Mouse (Mus musculus): Measurements from ENCODE around the gene Tnpo2. TPM values are rescaled to one million over a fixed set of nuclear protein-coding genes. Genes with fewer than 3 reads are reported as not detected.

Gene Tnpo2
- polyA plus RNA-seq, 1 experiment: 52.0 TPM

- no peak overlapping the region for H3K4me3 ChIP-seq (ENCODE audit: insufficient read depth, poor library complexity, severe bottlenecking)
- H3ac ChIP-seq (ENCODE audit: control insufficient read depth, insufficient read length, low read depth): no peak overlapping the region
- no peaks in the 10 kb centered on the region for H3K36me3 ChIP-seq (ENCODE audit: control insufficient read depth, insufficient read depth)
- peaks cover 6% of the 10 kb centered on the region for H3K27me3 ChIP-seq (ENCODE audit: control insufficient read depth, insufficient read depth, insufficient read length)
- no peak for TF ChIP-seq MYOD1 (IDR thresholded peaks at IDR 0.05; ENCODE audit: control insufficient read depth, insufficient read length, low read depth)
- TF ChIP-seq MAX (IDR thresholded peaks at IDR 0.05): no peak
- TF ChIP-seq CTCF (IDR thresholded peaks at IDR 0.05; ENCODE audit: control insufficient read depth, insufficient read depth, insufficient read length): no peak
- TF ChIP-seq USF1 (IDR thresholded peaks at IDR 0.05; ENCODE audit: low read depth): no peak
- no peaks in the 10 kb centered on the region for H3K79me2 ChIP-seq (ENCODE audit: control insufficient read depth, insufficient read depth)
- H3K79me3 ChIP-seq (ENCODE audit: low read depth): no peaks in the 10 kb centered on the region
Measured at GRCm38 (mm10) chr8:85007686-85008085, 29.0 kb upstream of the Tnpo2 start.

- TF ChIP-seq FOSL1 (IDR thresholded peaks at IDR 0.05; ENCODE audit: insufficient read depth, low read length, poor library complexity, severe bottlenecking) (no peak), CEBPB (IDR thresholded peaks at IDR 0.05; ENCODE audit: low read depth) (no peak), MYOG (IDR thresholded peaks at IDR 0.05; ENCODE audit: control insufficient read depth, extremely low read depth, insufficient read length) (no peak), MAX (IDR thresholded peaks at IDR 0.05) (no peak), USF1 (IDR thresholded peaks at IDR 0.05; ENCODE audit: low read depth) (no peak), MYOD1 (IDR thresholded peaks at IDR 0.05; ENCODE audit: control insufficient read depth, insufficient read length, low read depth) (no peak), CTCF (IDR thresholded peaks at IDR 0.05; ENCODE audit: control insufficient read depth, insufficient read depth, insufficient read length) (no peak)
- Histone ChIP-seq H3ac (ENCODE audit: control insufficient read depth, insufficient read length, low read depth) (no peak overlapping the region), H3K79me2 (ENCODE audit: control insufficient read depth, insufficient read depth) (no peaks in the 10 kb centered on the region), H3K27me3 (ENCODE audit: control insufficient read depth, insufficient read depth, insufficient read length) (peaks cover 11% of the 10 kb centered on the region), H3K4me3 (ENCODE audit: insufficient read depth, poor library complexity, severe bottlenecking) (no peak overlapping the region), H3K36me3 (ENCODE audit: control insufficient read depth, insufficient read depth) (no peaks in the 10 kb centered on the region), H3K79me3 (ENCODE audit: low read depth) (no peaks in the 10 kb centered on the region)
Measured at GRCm38 (mm10) chr8:85011242-85011641, 25.5 kb upstream of the Tnpo2 start.

- Histone ChIP-seq H3K79me3 (ENCODE audit: low read depth) (no peaks in the 10 kb centered on the region), H3ac (ENCODE audit: control insufficient read depth, insufficient read length, low read depth) (peak overlapping the region; percentile 12), H3K36me3 (ENCODE audit: control insufficient read depth, insufficient read depth) (peaks cover 1% of the 10 kb centered on the region), H3K4me3 (ENCODE audit: insufficient read depth, poor library complexity, severe bottlenecking) (no peak overlapping the region), H3K79me2 (ENCODE audit: control insufficient read depth, insufficient read depth) (no peaks in the 10 kb centered on the region), H3K27me3 (ENCODE audit: control insufficient read depth, insufficient read depth, insufficient read length) (peaks cover 11% of the 10 kb centered on the region)
- TF ChIP-seq USF1 (IDR thresholded peaks at IDR 0.05; ENCODE audit: low read depth) (no peak), CTCF (IDR thresholded peaks at IDR 0.05; ENCODE audit: control insufficient read depth, insufficient read depth, insufficient read length) (peak; percentile 17)
Measured at GRCm38 (mm10) chr8:85013230-85013840, 23.4 kb upstream of the Tnpo2 start.

GRCm38 (mm10) chr8:85014431-85014830 lies 22.3 kb upstream of the Tnpo2 start, which contains the start of gene Best2:
Gene Best2, minus strand, starts transcription at chr8:85014531.
- Histone ChIP-seq H3K4me3 (ENCODE audit: insufficient read depth, poor library complexity, severe bottlenecking) (no peak within 1 kb of the TSS), H3ac (ENCODE audit: control insufficient read depth, insufficient read length, low read depth) (peak within 1 kb of the TSS; percentile 12), H3K79me2 (ENCODE audit: control insufficient read depth, insufficient read depth) (no peaks in the 10 kb centered on the region), H3K27me3 (ENCODE audit: control insufficient read depth, insufficient read depth, insufficient read length) (peaks cover 11% of the 10 kb centered on the region), H3K36me3 (ENCODE audit: control insufficient read depth, insufficient read depth) (peaks cover 12% of the 10 kb centered on the region), H3K79me3 (ENCODE audit: low read depth) (no peaks in the 10 kb centered on the region)
- TF ChIP-seq USF1 (IDR thresholded peaks at IDR 0.05; ENCODE audit: low read depth): no peak
- no peak for TF ChIP-seq CTCF (IDR thresholded peaks at IDR 0.05; ENCODE audit: control insufficient read depth, insufficient read depth, insufficient read length)
- no peak for TF ChIP-seq MAX (IDR thresholded peaks at IDR 0.05)
- no peak for TF ChIP-seq FOSL1 (IDR thresholded peaks at IDR 0.05; ENCODE audit: insufficient read depth, low read length, poor library complexity, severe bottlenecking)
- no peak for TF ChIP-seq MYOD1 (IDR thresholded peaks at IDR 0.05; ENCODE audit: control insufficient read depth, insufficient read length, low read depth)

- Histone ChIP-seq H3K36me3 (ENCODE audit: control insufficient read depth, insufficient read depth) (peaks cover 15% of the 10 kb centered on the region), H3K4me3 (ENCODE audit: insufficient read depth, poor library complexity, severe bottlenecking) (no peak overlapping the region), H3K79me2 (ENCODE audit: control insufficient read depth, insufficient read depth) (peaks cover 7% of the 10 kb centered on the region), H3K27me3 (ENCODE audit: control insufficient read depth, insufficient read depth, insufficient read length) (peaks cover 5% of the 10 kb centered on the region), H3K79me3 (ENCODE audit: low read depth) (peaks cover 2% of the 10 kb centered on the region), H3ac (ENCODE audit: control insufficient read depth, insufficient read length, low read depth) (no peak overlapping the region)
- TF ChIP-seq CTCF (IDR thresholded peaks at IDR 0.05; ENCODE audit: control insufficient read depth, insufficient read depth, insufficient read length) (no peak), MYOG (IDR thresholded peaks at IDR 0.05; ENCODE audit: control insufficient read depth, extremely low read depth, insufficient read length) (no peak), FOSL1 (IDR thresholded peaks at IDR 0.05; ENCODE audit: insufficient read depth, low read length, poor library complexity, severe bottlenecking) (no peak)
Measured at GRCm38 (mm10) chr8:85016724-85017123, 20.0 kb upstream of the Tnpo2 start.

- no peak for TF ChIP-seq FOSL1 (IDR thresholded peaks at IDR 0.05; ENCODE audit: insufficient read depth, low read length, poor library complexity, severe bottlenecking)
- no peak for TF ChIP-seq MYOG (IDR thresholded peaks at IDR 0.05; ENCODE audit: control insufficient read depth, extremely low read depth, insufficient read length)
- TF ChIP-seq USF1 (IDR thresholded peaks at IDR 0.05; ENCODE audit: low read depth): no peak
- no peak for TF ChIP-seq CTCF (IDR thresholded peaks at IDR 0.05; ENCODE audit: control insufficient read depth, insufficient read depth, insufficient read length)
- no peak for TF ChIP-seq MYOD1 (IDR thresholded peaks at IDR 0.05; ENCODE audit: control insufficient read depth, insufficient read length, low read depth)
- no peak for TF ChIP-seq CEBPB (IDR thresholded peaks at IDR 0.05; ENCODE audit: low read depth)
- no peak for TF ChIP-seq MAX (IDR thresholded peaks at IDR 0.05)
- H3K79me2 ChIP-seq (ENCODE audit: control insufficient read depth, insufficient read depth): peaks cover 12% of the 10 kb centered on the region
- no peak overlapping the region for H3K4me3 ChIP-seq (ENCODE audit: insufficient read depth, poor library complexity, severe bottlenecking)
- H3ac ChIP-seq (ENCODE audit: control insufficient read depth, insufficient read length, low read depth): no peak overlapping the region
- peaks cover 5% of the 10 kb centered on the region for H3K27me3 ChIP-seq (ENCODE audit: control insufficient read depth, insufficient read depth, insufficient read length)
- H3K79me3 ChIP-seq (ENCODE audit: low read depth): peaks cover 5% of the 10 kb centered on the region
- peaks cover 20% of the 10 kb centered on the region for H3K36me3 ChIP-seq (ENCODE audit: control insufficient read depth, insufficient read depth)
Measured at GRCm38 (mm10) chr8:85017209-85017608, 19.5 kb upstream of the Tnpo2 start.

Measured in C2C12 (cell line).